Mouse (Mus musculus) midbrain, embryonic 14.5 days (tissue): ENCODE data around the gene H2-M5. TPM values are rescaled to one million over a fixed set of nuclear protein-coding genes. Genes with fewer than 3 reads are reported as not detected.

Experiments
- ATAC-seq: fragments of 200-750 bp; cut with Nextera tagmentation; 2 replicates; pipeline ENCODE4 v1.8.0; 2017; ENCODE audit warnings: moderate number of reproducible peaks, moderate library complexity; ENCODE audit not compliant: low FRiP score, low TSS enrichment
- DNase-seq: peaks from one replicate; pipeline ENCODE4 v3.0.0-alpha.2; 2015
- H3K27ac ChIP-seq: fragments of 300-500 bp; sonication (generic); replicated peaks from 2 replicates; pipeline ENCODE4 v1.5.1; 2014; ENCODE audit warnings: mild to moderate bottlenecking, low read depth, low read length, moderate library complexity
- H3K27me3 ChIP-seq: fragments of 300-500 bp; sonication (generic); 2 replicates; pipeline ENCODE4 v1.6.1; 2014; ENCODE audit warnings: low read length, control low read depth, mixed read lengths; ENCODE audit not compliant: control insufficient read depth, insufficient read depth
- H3K36me3 ChIP-seq: fragments of 300-500 bp; sonication (generic); 2 replicates; pipeline ENCODE4 v1.6.1; 2014; ENCODE audit warnings: low read length, control low read depth; ENCODE audit not compliant: control insufficient read depth, insufficient read depth
- H3K4me1 ChIP-seq: fragments of 300-500 bp; sonication (generic); 2 replicates; pipeline ENCODE4 v1.6.1; 2014; ENCODE audit warnings: mild to moderate bottlenecking, antibody characterized with exemption, low read length, control low read depth; ENCODE audit not compliant: control insufficient read depth, insufficient read depth
- H3K4me2 ChIP-seq: fragments of 300-500 bp; sonication (generic); 2 replicates; pipeline ENCODE4 v1.6.1; 2014; ENCODE audit warnings: mild to moderate bottlenecking, low read length, moderate library complexity
- H3K4me3 ChIP-seq: fragments of 300-500 bp; sonication (generic); replicated peaks from 2 replicates; pipeline ENCODE4 v1.5.1; 2014; ENCODE audit warnings: low read depth, low read length
- H3K9ac ChIP-seq: fragments of 300-500 bp; sonication (generic); replicated peaks from 2 replicates; pipeline ENCODE4 v1.6.1; 2014; ENCODE audit warnings: mild to moderate bottlenecking, low read length, moderate library complexity
- H3K9me3 ChIP-seq: fragments of 300-500 bp; sonication (generic); 2 replicates; pipeline ENCODE4 v1.6.1; 2016; ENCODE audit warnings: low read length, control low read depth, mixed read lengths; ENCODE audit not compliant: control insufficient read depth
- WGBS: fragments of 180-500 bp; shearing (Covaris S2); extraction: QIAGEN DNeasy Blood & Tissue Kit; methylation state at CpG from one replicate; pipeline ENCODE4 v1.1.7; 2014; 5-methylcytosine and 5-hydroxymethylcytosine counted together
- polyA plus RNA-seq: library from polyadenylated mRNA; unstranded; fragments of >200 nt; fragmentation: Nextera tagmentation; extraction: Ambion mirVana; gene quantifications from 2 replicates; pipeline ENCODE4 v1.2.1, GENCODE M21; 2014

Gene H2-M5
- polyA plus RNA-seq, 1 experiment from 2014 or later = 2.0 TPM

DNA sequence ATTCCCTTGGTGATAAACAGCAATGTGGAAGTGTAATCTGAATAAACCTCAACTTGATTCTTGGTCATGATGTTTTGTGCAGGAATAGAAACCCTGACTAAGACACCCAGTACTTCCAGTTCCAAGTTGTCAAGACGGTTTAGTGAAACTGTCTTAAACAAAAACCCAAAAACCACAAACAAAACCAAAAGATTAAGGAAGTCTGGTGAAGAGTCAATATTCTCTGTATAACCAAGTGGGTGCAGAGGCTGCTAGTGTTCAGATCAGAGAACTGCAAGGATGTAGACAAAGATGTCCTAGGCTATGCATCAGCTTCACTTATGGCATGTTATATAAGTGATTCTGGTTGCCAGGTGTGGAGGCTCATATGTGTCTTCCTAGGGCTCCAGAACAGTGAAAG lies 22.5 kb downstream of the H2-M5 start:
- no peak for ATAC-seq
- no peak overlapping the region for H3K27ac ChIP-seq

DNA sequence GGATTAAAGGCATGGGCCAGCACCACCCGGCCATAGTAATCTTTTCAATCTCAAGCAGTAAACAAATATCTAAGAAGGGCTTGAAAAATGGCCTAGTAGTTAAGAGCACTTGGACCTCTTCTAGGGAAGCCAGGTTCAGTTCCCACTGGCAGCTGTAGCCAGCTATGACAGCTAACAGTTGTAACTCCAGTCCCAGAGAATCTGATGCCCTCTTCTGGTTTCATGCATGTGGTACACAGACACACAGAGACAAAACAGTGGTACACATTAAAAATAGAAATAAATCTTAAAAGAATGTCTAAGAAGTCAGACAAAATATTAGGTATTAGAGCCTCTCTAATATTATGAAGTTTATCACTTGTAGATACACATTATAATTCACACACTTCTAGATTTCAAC lies 28.2 kb downstream of the H2-M5 start:
- Histone ChIP-seq H3K27me3 (no peaks in the 10 kb centered on the region), H3K9ac (no peak overlapping the region), H3K4me3 (no peak overlapping the region), H3K27ac (no peak overlapping the region), H3K9me3 (no peaks in the 10 kb centered on the region), H3K36me3 (peaks cover 6% of the 10 kb centered on the region; the same call in 1 of the 2 replicates), H3K4me2 (no peak overlapping the region), H3K4me1 (peaks cover 16% of the 10 kb centered on the region)
- ATAC-seq (no peak), DNase-seq (no peak)
- WGBS = 81% methylated on average over 1 of the region's 1 CpGs

More for the DNA sequence above, 22.5 kb downstream of the H2-M5 start:
- no peak overlapping the region for H3K9ac ChIP-seq
- no peak overlapping the region for H3K4me3 ChIP-seq
- H3K36me3 ChIP-seq = no peaks in the 10 kb centered on the region
- DNase-seq = no peak
- no peak overlapping the region for H3K4me2 ChIP-seq
- no peaks in the 10 kb centered on the region for H3K4me1 ChIP-seq
- no peaks in the 10 kb centered on the region for H3K9me3 ChIP-seq
- H3K27me3 ChIP-seq = no peaks in the 10 kb centered on the region
- 88% methylated on average over 1 of the region's 1 CpGs for WGBS

DNA sequence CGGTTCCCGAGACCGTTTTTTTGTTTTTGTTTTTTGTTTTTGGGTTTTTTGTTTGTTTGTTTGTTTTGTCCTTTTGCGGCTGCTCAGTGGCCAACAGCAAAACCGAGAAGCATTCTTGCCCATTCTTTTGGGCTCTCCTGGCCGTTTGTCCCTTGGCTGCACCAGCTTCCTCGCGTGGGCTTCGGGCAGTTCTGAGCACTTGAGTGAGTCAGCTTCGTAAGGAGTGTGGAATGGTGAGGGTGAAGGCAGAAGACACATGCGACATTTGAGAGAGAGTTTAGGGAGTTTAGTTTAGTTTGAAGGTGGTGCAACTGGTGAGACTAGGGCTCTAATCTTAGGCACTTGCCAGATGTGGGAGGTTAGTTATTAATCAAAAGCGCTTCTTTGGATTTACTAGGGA lies 30.5 kb downstream of the H2-M5 start:
- Histone ChIP-seq H3K4me2 (peak overlapping the region; percentile 80), H3K36me3 (peaks cover 8% of the 10 kb centered on the region), H3K4me1 (peaks cover 16% of the 10 kb centered on the region), H3K9ac (peak overlapping the region; percentile 74), H3K9me3 (no peaks in the 10 kb centered on the region), H3K27ac (peak overlapping the region; percentile 70), H3K4me3 (peak overlapping the region; percentile 67), H3K27me3 (no peaks in the 10 kb centered on the region)
- ATAC-seq (peak; percentile 25; the same call in 1 of the 2 replicates), DNase-seq (no peak)
- 11% methylated on average over 12 of the region's 12 CpGs for WGBS

DNA sequence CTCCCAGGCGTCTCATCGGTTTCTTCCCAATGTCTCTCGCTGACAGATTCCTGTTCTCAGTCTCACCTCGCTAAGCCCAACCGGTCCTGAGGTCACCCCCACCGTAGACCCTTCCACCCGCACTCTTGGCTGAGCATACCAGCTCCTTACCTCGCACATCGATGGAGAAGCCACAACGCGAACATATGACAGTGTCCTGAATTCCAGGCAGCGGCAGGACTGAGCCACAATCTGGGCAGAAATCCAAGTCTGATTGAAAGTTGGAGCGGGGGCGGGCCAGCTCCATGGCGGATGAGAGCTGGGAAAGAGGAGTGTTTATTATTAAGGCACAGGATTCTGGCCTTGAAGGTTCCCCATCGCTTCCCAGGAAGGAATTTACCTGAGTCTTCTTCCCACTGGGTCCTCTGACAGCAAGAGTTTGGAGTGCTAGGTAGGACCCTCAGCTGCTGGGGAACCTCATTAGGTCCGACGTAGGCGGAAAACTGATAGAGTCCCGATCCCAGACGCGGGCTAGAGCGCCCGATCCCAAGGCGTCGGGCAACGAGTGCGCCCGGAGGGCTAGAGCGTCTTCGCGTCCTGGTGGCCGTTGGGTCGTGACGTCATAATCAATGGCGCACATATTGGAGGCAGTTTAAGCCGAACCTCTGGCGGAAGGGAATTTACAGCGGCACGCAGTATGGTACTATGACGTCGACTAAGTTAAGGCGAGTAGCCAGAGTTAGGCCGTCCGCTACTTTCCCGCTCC lies 31.2 kb downstream of the H2-M5 start, which contains the start of the genes Znrd1 and Znrd1as:
TSS of gene Znrd1 (minus strand) at position 561 of the 745 bp plus-strand sequence.
TSS of gene Znrd1as (plus strand) at position 594 of the 745 bp plus-strand sequence.
- Histone ChIP-seq H3K4me3 (peak within 1 kb of the TSS; percentile 67), H3K27me3 (no peaks in the 10 kb centered on the region), H3K36me3 (peaks cover 8% of the 10 kb centered on the region), H3K4me1 (peaks cover 16% of the 10 kb centered on the region), H3K4me2 (peak within 1 kb of the TSS; percentile 80), H3K27ac (peak within 1 kb of the TSS; percentile 70), H3K9ac (peak within 1 kb of the TSS; percentile 74), H3K9me3 (no peaks in the 10 kb centered on the region)
- DNase-seq (peak; percentile 100), ATAC-seq (peak; percentile 97)
- under 1% methylated on average over 46 of the region's 46 CpGs for WGBS

DNA sequence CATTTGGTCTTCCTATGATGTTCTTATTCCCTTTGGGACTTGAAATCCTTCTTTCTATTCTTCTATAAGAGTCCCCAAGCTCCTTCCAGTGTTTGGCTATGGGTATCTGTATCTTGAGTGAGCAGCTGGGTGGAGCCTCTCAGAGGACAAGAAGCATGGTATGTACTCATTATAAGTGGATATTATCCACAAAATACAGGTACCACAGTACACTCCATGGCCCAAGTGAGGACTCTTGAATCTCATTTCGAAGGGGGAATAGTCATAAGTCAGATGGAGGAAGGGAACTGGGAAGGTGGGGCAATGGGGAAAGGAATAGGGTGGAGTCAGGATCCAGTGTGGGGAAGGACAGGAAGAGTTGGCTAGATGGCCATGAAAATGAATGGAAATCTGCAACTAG lies 36.3 kb downstream of the H2-M5 start:
- WGBS = 97% methylated on average over 1 of the region's 1 CpGs
- no peak overlapping the region for H3K9ac ChIP-seq
- H3K27me3 ChIP-seq = no peaks in the 10 kb centered on the region
- H3K9me3 ChIP-seq = no peaks in the 10 kb centered on the region
- H3K4me3 ChIP-seq = no peak overlapping the region
- no peak for DNase-seq
- no peak overlapping the region for H3K4me2 ChIP-seq
- no peak overlapping the region for H3K27ac ChIP-seq
- H3K4me1 ChIP-seq = peaks cover 12% of the 10 kb centered on the region
- ATAC-seq = no peak
- peaks cover 25% of the 10 kb centered on the region for H3K36me3 ChIP-seq

DNA sequence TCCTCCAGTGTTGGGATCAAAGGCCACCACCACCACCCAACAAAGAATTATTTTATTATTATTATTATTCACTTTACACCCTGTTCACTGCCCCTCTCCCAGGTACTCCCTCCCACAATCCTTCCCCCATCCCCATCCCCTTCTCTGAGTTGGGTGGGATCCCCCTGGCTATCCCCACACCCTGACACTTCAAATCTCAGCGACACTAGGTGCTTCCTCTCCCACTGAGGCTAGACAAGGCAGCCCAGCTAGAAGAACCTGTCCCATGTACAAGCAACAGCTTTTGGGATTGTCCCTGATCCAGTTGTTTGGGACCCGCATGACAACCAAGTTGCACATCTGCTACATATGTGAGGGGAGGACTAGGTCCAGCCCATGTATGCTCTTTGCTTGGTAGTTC lies 36.7 kb downstream of the H2-M5 start:
- Histone ChIP-seq H3K4me2 (no peak overlapping the region), H3K4me1 (peaks cover 10% of the 10 kb centered on the region), H3K4me3 (no peak overlapping the region), H3K27ac (no peak overlapping the region), H3K9ac (no peak overlapping the region), H3K9me3 (no peaks in the 10 kb centered on the region), H3K27me3 (no peaks in the 10 kb centered on the region), H3K36me3 (peaks cover 25% of the 10 kb centered on the region)
- no peak for DNase-seq
- ATAC-seq = no peak
- WGBS = 90% methylated on average over 2 of the region's 2 CpGs

DNA sequence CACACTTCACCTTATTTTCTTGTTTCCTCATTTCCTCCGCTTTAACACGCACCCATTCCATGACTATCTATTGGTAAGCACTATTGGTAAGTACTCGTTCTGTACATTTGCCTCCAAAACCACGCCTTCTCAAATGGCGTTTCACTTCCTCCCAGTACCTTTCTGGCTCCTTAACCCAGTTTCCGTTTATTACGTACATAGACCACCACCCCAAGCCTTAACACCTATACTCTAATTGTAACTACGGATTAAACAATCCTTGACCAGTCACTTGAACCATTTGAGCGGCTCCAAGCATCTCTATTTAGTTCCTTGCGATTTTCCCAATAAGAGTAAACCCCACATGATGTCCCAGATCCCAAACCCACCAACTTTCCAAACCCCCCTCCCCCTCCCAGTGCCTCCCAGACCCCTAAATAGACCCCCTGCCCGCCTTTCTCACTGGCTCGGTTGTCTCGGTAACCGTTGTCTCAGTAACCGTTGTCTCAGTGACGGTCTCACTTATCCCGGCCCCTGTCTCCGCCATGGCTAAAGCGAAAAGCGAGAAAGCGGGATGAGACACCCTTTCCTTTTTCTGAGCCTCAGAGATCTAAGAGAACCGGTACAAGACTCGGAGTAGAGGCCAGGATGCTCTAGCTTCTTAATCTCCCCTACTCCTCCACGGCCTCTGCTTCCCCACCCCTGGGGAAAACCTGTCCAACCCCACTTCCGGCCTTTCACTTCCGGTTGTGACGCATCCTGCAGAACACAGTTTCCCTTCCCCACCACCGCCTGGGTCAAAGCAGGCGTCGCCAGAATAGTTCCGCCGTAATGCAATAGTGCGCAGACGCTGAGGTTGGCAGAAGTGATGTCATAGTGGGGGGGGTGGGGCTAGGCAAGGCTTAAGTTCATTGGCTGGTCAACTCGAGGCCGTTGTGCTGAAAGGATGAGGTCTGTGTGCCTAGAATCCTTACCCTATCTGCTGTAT lies 38.1 kb downstream of the H2-M5 start, which contains the start of gene Ppp1r11:
TSS of gene Ppp1r11 (minus strand) at position 761 of the 967 bp plus-strand sequence.
- whole genome bisulfite sequencing = 2% methylated on average over 36 of the region's 36 CpGs

DNA sequence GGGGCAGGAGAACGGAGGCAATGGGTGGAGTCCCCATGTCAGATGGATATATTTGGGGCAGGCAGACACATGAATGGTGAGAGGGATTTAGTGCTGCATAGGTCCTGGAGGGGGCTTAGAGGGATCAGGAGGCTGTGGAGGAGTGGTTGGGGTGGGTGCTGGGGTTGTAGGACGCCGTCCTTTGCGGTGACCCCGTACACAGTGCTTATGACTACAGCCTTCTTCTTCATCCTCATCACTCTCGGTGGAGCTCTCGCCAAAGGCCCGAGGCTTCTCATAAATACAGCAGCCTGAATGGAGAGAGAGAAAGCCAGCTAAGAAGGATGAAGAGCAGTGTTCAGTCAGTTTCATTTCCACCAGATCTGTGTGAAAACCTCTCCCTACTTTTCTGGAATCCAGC lies 40.1 kb downstream of the H2-M5 start:
- H3K36me3 ChIP-seq = peaks cover 19% of the 10 kb centered on the region
- no peak overlapping the region for H3K4me3 ChIP-seq
- WGBS = 96% methylated on average over 8 of the region's 8 CpGs
- no peak overlapping the region for H3K9ac ChIP-seq
- H3K4me1 ChIP-seq = peaks cover 16% of the 10 kb centered on the region
- no peak overlapping the region for H3K27ac ChIP-seq
- no peak for ATAC-seq
- peaks cover 5% of the 10 kb centered on the region for H3K27me3 ChIP-seq
- H3K9me3 ChIP-seq = no peaks in the 10 kb centered on the region
- DNase-seq = no peak
- no peak overlapping the region for H3K4me2 ChIP-seq

More for the DNA sequence above, 38.1 kb downstream of the H2-M5 start, which contains the start of gene Ppp1r11:
- H3K27me3 ChIP-seq = no peaks in the 10 kb centered on the region
- H3K9me3 ChIP-seq = no peaks in the 10 kb centered on the region
- DNase-seq = peak; percentile 99
- ATAC-seq = peak; percentile 96
- peaks cover 14% of the 10 kb centered on the region for H3K4me1 ChIP-seq
- peak within 1 kb of the TSS; percentile 59 for H3K4me3 ChIP-seq
- H3K4me2 ChIP-seq = peak within 1 kb of the TSS; percentile 74
- peak within 1 kb of the TSS; percentile 58 for H3K9ac ChIP-seq
- H3K27ac ChIP-seq = peak within 1 kb of the TSS; percentile 85
- H3K36me3 ChIP-seq = peaks cover 20% of the 10 kb centered on the region
